Mouse (Mus musculus) right cerebral cortex, postnatal 14 days (tissue): ENCODE results near the gene Fhl2.
"Not testable (repeated sequence)": the region's sequence is repeated elsewhere in the genome, so short reads cannot be mapped to it uniquely, and the experiment has no call there.

Experiments
- DNase-seq: peaks from one replicate; pipeline ENCODE4 v3.0.0; 2022

The Fhl2 gene

DNA sequence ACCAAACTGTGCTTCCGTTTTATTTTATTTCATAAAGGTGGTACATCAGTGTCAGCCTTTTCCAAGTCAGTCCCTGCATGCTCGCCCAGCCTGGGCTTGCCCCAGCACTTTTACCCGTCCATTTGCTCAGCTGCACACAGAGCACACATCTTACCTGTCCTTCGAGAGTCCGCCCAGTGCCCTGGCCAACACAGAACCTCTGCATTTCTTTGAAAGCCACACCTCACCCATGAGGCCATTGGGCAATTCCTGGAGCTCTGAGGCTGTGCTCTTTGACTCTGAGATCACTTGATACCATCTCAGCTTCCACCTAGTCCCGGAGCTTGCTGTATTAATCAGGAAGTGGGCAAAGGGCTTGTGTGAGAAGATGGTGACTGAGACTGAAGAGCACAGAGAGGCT, 51.4 kb downstream of the Fhl2 start:
- DNase-seq: no peak

DNA sequence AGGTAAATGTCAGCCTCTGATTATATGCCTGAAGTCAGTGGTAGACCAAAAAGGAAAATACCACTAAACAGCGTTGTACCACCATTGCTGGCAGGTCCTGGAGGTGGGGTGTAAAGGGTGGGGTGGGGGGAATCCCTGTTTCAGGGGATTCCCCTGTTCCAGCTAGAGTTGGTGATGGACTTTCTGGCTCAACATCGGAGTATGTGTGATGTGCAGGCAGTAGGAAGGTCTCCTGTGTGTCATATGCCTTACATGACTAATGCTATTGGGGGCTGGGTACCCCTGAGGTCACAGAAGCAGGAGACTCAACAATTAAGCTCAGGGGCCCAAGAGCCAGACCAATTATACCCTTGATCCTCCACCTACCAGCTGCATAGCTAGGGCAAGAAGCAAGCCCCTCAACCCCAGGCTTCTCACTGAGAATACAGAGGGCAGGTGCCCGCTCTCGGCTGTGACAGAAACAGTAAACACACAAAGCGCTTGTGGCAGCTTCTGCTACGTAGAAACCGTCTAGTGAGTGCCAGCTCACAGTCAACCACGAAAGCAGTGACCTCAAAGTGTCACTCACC, 52.4 kb downstream of the Fhl2 start:
- DNase-seq: no peak

DNA sequence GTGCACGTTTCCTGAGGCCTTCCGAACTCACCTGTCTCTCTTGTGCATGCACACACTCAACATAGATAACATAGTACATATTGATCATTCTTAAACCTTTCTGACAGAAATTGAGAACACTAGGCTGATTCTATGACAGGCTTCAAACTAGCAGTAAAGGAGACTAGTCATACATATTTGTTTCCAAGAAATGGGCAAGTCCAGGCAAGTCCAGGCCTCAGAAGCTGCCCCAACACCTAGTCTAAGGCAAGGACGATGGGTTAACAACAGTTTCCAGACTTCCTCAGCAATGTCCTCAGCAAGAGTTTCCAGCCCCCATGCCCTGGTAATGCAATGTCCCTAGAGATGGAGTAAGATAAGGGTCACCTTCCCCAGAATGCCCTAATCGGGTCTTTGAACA, 53.0 kb downstream of the Fhl2 start:
- no peak for DNase-seq

DNA sequence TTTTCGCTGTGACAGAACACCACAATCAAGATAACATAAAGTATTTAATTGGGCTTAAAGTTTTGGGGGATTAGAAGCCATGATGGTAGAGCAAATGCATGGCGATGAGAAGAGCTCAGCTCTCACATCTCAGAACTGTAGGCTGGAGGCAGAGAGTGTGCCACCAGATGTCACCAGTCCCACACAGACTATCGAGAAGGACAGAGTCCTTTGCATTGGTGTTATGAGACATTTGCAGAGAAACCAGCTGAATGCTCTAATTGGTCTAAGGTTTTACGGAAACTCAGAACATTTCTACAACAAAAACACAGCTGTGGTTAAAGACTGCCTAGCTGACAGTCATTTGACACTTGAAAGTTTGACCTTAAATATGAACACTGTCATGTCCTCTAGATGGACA, 53.5 kb downstream of the Fhl2 start:
- DNase-seq: no peak

DNA sequence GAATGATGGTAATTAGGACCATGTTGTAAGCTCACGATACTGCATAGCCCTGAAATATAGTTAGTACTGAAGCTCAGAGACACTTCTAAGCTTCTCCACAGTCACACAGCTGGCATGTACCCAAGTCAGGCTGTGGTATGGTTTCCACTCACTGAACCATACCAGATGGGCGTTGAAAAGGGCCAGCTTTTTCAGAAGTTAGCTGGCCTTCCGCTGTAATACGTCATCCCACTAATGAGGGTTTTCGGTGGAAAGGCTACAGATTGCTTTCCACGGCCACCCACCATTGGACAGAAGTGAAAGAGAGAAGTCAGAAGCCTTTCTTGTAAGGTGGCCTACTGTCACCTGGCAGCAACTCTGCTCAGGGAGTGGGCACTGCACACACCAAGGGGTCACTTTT, 53.9 kb downstream of the Fhl2 start:
- no peak for DNase-seq

DNA sequence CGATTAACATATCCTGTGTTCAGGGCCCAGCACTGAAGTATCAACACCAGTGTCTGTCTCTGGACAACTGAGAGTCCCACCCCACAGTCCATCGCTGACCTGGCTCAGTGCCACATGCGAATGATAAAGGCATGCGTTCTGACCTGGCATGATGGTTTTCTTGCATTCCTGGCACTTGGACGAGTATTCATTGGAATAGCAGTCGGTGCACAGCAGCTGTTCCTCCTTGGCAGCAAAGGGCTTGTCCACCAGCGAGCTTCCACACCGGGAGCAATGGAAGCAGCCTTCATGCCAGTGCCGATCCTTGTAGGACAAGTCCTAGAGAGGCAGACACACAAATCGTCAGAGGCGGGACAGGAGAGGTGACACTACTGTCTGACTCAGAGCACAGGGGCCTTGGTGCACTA, 55.2 kb downstream of the Fhl2 start:
- no peak for DNase-seq

DNA sequence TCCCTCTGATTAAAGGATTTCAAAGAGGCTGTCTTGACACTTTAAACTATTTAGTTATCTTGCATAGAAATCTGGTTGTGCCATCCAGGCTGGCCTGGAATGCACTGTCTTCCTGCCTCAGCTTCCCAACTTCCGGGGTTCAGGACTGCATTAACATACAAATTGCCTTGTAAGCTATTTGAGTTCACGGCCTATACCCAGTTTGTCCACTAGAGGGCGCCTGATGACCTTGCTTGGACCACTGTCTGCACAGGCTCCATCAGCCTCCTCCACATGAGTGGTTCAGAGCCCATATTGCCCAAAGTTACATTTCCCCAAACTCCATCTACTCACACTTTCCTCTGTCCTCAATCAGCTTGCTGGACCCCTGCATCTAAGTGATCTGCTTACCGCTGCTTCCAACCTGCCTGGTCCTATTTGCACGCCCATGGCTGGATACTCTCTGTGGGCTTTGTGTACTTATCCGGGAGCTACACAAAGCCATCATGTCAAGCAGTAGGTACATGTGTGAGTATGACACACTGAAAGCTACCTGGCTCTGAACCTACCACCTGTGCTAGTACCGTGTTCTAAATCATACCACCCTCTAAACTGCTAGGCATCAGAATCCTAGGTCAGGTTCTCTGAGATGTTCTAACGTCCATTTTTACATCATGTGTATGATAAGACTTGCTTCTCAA, 57.1 kb downstream of the Fhl2 start:
- DNase-seq: peak; percentile 86

DNA sequence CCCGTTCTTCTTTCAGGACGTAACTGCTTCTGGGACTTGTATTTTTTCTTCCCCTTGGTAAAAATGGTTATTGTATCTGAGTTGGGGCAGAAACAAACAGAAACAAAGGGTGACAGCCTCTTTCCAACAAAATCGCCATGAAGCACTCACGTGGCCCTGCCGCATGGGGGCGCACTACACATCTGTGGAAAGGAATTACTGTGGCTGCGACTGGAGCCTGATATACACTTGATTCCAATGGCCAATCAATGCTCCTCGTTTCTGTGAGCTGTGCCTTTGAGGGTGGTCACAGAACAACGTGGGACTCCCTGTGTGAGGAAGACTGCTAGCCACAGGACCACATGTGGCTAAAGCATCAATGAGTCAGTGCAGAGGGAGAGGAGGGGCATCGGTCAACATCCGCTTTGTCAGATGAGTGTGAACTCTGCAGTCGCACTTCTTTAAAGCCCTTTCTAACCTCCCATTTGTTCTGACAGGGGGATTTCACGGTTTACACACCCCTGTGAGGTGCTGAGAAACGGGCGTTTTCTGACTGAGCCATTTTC, 58.4 kb downstream of the Fhl2 start:
- DNase-seq: no peak

DNA sequence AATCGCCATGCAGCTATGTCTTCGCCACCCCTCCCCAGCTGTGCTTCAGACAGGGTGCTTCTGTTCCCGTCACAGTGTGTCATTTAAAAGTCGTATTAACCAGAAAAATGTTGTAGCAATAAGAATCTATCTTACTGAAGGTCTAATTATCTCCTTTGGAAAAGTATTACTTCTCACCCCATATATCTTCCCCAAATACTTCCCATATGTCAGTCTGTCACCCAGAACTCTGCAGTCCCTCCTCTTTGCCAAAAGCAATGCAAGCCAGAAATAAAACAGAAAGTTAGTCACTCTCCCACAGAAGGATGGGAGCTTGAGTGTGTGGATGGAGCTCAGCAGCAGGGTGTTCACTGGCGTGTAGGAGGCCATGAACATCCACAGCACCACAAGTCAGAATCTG, 59.5 kb downstream of the Fhl2 start:
- no peak for DNase-seq

DNA sequence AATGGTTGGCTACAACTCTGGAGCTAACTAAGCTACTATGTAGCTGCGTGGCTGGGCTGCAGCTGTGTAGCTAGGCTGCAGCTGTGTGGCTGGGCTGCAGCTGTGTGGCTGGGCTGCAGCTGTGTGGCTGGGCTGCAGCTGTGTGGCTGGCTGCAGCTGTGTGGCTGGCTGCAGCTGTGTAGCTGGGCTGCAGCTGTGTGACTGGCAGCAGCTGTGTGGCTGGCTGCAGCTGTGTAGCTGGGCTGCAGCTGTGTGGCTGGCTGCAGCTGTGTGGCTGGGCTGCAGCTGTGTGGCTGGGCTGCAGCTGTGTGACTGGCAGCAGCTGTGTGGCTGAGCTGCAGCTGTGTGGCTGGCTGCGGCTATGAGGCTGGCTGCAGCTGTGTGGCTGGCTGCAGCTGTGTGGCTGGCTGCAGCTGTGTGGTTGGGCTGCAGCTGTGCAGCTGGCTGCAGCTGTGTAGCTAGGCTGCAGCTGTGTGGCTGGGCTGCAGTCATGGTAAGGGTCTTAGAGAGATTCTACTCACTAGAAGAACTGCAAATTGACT, 60.2 kb downstream of the Fhl2 start:
- DNase-seq: not testable (repeated sequence)

DNA sequence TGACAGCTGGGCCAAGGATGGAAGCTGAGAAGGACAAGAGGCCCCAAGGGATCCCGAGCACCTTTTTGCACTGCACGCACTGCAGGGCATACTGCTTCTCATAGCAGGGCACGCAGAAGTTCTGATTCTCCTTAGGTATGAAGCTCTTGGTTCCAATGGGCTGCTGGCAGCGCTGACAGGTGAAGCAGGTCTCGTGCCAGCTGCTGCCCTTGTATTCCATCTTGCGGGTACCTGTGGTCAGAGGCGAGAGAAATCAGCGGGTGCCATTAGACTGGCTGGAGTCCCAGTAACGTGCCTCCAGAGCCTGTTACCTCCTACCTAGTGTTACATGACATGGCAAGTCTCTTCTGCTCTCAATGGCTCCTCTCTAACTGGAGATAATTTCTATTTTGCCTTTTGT, 65.2 kb downstream of the Fhl2 start:
- no peak for DNase-seq

DNA sequence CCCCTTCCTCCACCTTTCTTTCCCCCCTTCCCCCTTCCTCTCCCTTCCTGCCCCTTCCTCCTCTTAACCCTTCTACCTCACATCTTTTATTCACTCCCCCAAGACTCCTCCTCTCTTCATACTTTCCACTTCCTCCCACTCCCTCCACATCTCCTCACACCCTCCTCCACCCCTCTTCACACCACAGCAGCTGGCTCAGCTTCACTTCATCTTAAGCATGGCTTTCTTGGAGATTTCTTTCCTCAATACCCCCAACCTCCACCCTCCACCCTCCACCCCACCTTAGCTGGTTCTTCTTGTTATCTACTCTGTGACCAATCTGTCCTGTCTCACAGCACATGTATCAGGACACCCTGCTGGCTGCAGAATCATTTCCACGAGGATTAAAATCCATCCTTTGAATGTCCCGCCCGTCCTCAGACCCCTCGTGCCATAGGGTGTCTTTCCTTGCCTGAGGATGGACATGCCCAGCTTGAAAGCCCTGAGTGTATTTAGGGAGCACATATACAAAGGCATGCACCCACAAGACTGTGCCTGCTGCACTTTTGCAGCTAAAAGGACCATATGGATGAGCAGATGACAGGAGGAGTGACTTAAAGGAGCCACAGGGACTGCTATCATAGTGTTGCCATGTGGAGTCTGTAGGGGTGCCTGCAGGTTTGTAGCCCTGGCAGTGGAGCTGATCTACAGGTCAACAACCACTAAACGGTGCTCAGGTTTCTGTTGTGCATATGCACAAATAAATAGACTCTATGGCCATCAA, 66.4 kb downstream of the Fhl2 start:
- no peak for DNase-seq

DNA sequence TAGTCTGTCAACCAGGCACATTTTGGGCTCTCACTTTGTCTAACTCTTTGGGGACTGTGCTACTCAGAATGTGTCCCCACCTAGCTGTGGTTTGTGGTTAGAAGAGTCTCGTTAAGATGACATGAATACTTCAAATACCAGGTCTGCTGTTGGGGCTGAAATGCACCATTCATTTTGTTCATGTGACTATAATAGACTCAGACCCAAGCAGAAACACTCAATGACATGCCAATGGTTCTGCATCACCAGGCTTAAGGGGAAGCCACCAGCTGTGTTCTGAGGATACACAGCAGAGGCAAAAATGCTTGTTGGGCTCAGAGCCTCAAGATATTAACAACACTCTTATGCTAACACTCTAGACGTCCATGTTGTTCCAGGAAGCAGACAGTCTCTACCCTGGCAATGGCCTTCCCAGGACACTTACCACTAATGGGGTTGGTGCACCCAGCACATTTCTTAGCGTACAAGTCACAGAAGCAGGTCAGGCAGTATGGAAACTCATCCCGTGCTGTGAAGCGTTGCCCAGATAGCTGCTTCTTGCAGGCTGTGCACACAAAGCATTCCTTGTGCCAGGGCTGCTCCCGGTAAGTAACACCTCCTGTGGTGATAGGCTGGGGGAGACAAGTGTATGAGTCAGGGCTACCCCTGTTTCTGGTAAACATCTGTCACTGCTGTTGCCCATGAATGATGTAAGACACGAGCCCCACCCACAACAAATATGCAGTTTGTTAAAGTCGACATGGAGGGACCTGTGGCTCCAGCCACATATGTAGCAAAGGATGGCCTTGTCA, 68.8 kb downstream of the Fhl2 start:
- no peak for DNase-seq

DNA sequence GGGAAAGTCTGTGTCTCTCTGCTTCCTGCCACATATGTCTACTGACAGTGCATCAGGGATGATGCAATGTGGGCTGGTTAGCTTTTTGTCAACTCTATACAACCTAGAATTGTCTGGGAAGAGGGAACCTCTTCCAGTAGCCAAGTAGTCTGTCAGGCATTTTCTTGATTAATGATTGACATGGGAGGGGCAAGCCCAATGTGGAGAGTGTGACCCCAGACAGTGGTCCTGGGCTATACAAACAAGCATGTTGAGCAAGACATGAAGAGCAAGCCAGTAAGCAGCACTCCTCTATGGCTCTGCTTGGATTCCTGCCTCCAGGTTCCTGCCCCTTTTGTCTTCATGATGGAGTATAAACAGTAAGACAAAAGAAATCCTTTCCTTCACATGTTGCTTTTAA, 69.6 kb downstream of the Fhl2 start:
- DNase-seq: no peak

DNA sequence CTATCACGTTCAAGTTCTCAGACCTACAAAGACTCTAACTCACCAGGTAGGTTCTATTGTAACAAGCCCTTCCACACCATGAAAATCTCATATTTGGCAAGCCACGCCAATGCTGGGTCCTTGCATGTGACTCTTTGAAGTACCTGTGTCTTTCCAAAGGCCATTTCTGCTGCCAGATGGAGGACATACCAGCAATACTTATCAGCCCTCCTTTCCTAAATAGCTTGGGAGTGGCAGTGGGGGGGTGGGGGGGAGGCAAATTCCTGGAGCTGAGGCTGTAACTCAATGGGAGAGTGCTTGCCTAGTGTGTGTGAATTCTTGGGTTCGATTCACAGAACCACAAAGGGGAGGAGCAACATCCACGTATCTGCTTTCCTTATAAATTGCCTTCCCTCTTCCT, 72.1 kb downstream of the Fhl2 start:
- DNase-seq: no peak

DNA sequence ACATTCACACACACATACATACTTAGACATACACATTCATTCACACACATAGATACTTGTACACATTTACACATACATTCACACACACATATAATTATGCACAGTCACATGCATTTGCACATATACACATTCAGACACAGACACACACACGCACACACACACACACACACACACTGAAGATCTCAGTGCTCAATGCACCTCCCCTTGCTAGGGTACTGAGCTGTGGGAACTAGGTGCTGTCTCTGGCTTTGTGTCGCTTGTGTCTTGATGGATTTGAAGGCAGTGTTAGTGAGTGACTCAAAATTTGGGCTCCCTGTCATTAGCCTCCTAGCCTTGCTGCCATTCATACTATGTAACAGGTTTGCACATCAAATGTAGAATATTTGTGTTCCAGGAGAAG, 74.2 kb downstream of the Fhl2 start:
- DNase-seq: no peak

DNA sequence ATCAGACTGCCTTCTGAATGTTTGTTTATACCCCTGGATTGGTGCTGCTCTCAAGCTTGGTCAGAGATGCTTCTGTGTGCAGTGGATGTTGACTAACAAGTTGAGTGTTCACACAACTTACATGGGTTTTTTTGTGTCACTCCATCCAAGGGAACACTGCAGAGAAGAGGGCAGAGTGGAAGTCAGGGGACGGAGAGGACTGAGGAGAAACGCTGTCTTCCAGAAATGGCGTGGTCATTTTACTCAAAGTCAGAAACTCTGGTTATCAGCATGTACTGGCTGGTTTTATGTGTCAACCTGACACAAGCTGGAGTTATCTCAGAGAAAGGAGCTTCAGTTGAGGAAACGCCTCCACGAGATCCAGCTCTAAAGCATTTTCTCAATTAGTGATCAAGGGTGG, 75.8 kb downstream of the Fhl2 start:
- no peak for DNase-seq

DNA sequence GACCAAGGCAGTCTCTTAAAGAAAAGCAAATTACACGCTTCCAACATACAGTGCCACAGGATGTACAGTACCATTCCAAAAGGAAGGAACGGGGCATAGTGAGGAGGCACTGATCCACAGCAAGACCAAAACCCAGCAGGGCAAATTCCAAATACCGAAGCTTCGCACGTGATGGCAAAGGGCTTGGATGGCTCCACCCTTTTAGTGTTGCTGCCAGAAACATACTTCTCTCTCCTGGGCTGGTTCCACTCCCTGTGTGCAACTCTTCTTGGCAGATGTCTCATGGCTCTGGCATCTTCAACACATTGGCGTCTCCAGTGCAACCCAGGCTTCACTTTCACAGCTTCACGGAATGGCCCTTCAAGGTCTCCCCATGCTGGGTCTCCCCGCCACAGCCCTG, 79.3 kb downstream of the Fhl2 start:
- no peak for DNase-seq

DNA sequence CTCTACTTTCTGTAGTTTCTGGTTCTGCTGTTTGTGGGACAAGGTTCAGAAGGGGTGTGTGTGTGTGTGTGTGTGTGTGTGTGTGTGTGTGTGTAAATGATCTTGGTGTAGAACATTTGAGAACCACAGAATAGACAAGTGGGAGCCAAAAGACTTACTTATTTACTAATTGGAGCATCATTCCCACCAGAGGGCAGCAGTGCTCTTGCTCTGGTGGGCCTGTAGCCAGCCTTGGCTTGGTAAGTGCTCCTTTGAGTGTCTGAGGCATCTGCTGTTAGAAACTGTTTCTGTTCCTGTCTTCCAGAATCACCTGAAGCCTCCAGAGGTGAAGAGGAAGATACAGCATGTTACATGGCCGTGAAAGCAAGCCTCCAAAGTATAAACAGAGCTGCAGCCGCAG, 83.9 kb downstream of the Fhl2 start:
- peak; percentile 73 for DNase-seq

DNA sequence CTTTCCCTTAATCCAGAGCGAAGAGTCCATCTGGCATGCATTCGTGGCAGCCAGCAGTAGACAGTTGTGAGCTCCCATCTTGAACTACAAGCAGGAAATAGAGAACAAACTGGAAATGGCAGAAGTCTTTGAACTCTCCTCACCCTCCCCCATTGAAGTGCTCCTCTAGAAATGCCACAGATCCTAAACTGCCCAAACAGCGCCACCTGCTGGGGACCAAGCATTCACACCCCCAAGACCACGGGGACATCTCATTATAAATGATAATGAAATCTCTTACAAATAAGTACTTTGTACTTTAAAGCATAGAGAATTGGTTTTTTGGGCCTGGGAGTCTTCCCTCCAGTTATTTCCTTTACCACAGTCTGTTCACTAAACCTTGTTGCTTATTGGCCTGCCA, 86.2 kb downstream of the Fhl2 start:
- DNase-seq: peak; percentile 59

DNA sequence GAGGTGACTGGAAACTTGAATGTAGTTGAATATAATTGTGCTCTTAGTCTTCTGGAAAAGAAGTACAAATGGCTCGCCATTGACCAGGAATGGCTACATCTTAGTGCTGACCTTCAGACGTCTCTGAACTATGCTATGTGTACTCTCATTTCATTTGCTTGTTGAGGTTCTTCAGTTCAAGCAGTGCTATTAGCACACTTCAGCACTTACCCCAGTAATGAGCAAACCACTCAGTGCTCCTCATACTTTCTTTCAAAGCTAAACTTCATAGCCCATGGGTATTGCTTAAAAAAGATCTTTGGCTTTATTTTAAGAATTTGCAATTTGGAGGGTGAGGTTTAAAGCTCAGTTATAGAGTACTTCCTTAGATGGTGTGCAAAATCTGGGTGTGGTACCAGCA, 88.1 kb downstream of the Fhl2 start:
- DNase-seq: no peak

DNA sequence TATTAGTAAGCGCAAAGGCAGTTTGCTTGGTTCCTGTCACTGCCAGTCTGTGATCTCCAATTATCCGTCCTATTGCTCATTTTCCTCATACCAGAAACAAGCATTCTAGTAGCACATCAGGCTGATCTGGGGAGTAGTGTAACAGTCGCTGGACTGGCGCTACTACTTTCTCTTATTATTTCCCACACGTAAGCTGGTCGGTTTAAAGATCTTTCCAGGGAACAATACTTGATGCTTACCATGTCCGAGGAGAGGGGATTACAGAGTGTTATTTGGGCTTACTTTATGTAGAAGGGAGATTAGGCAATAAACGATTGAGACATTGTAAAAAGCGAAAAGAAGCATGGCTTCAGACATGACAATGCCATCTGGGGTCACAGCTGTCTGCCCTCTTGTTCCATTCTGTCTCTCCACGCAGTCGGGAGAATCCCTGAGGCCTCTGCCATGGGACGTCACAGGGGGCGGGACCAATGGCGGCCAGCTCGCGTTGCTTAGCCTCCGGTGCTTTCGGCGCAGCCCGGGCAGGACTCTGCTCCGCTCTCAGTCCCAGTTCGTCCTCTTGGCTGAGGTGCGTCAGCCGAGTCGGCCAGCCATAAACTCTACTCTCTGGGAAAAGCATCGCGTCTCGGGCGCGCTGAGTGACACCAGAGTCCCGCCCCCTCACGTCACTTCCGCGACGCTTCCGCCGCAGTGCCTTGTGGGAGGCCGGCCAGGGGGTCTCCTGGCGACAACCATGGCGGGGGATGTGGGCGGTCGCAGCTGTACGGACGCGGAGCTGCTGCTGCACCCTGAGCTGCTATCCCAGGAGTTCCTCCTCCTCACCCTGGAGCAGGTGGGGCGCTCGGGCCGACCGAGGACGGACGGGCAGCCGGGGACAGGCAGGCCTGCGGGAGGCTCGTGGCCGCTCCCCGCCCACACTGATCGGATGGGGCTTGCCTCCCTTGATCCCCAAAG, 98.5 kb downstream of the Fhl2 start, which contains the start of the genes Tgfbrap1 and AI597479:
TSS of gene Tgfbrap1 (minus strand) at position 607 of the 954 bp plus-strand sequence.
TSS of gene AI597479 (plus strand) at position 680 of the 954 bp plus-strand sequence.
- peak; percentile 92 for DNase-seq
